Mouse (Mus musculus) ES-Bruce4 (cell line): ENCODE measurements around the gene Xpo6.

Experiments used
- EP300 ChIP-seq: IDR thresholded peaks from 2 replicates; pipeline ENCODE4 v1.6.1; 2011; ENCODE audit warnings: low read depth, low read length; ENCODE audit not compliant: insufficient read depth
- POLR2A ChIP-seq: IDR thresholded peaks from one replicate; pipeline ENCODE4 v1.8.1; 2011; ENCODE audit warnings: low read length; ENCODE audit not compliant: insufficient read depth

DNA sequence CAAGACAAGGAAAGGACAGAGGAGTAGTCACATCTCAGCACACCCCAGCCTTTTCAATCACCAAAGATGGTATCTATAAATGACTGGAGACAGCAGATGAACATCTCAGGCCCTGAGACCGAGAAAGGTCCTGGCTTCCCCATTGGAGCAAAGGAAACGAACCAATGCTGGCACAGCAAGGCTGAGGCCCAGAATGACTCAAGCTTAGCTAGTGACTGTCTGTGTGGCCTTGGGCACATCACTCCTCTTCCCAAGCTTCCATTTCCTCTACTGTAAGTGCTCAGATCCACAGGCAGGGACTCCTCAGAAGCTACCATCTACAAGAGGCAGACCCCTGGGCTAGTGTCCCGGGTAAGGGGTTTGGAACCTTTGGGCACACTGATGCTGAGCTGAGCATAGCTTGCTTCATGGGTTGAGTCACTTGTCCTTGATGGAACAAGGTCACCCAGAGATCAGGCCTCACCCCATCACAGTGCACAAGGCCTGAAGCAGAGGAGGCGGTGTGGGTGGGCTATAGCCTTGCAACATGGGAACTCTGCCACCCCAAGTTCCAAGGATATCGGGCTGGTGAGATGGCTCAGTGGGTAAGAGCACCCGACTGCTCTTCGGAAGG, 101.0 kb downstream of the Xpo6 start:
- TF ChIP-seq POLR2A (no peak), EP300 (no peak)
